Mouse (Mus musculus) adrenal gland, postnatal 4 days (tissue): Measurements from ENCODE around the gene Il6st. TPM values are rescaled to one million over a fixed set of nuclear protein-coding genes. Genes with fewer than 3 reads are reported as not detected.

Experiments used
- DNase-seq, 2 experiments: peaks; one replicate each; pipeline ENCODE4 v3.0.0; 2021 to 2022; ENCODE audit warnings: low spot score in 2 of 2, mixed read lengths in 2 of 2
- total RNA-seq, 2 experiments: library from RNA; stranded (reverse); gene quantifications; 2 replicates each; pipeline ENCODE4 v1.2.3; 2021

Gene Il6st
- total RNA-seq, 2 experiments from 2014 or later = 278 to 288 TPM

GRCm38 (mm10) chr13:112522896-112523295 lies 59.0 kb downstream of the Il6st start:
- DNase-seq = no peak

- no peak for DNase-seq
These were observed 59.6 kb downstream of the Il6st start for GRCm38 (mm10) chr13:112523346-112523970.

GRCm38 (mm10) chr13:112527186-112527585 lies 63.3 kb downstream of the Il6st start:
- no peak for DNase-seq

GRCm38 (mm10) chr13:112529893-112530292 lies 66.0 kb downstream of the Il6st start:
- peak; percentile 35 to 52 for DNase-seq

GRCm38 (mm10) chr13:112532235-112532634 lies 68.4 kb downstream of the Il6st start:
- no peak for DNase-seq

- DNase-seq = no peak
These were observed 69.7 kb downstream of the Il6st start for GRCm38 (mm10) chr13:112533556-112533955.

- DNase-seq = no peak
These were observed 72.7 kb downstream of the Il6st start for GRCm38 (mm10) chr13:112536611-112537010.

- DNase-seq = no peak
These were observed 73.2 kb downstream of the Il6st start for GRCm38 (mm10) chr13:112537065-112537464.

GRCm38 (mm10) chr13:112540616-112541015 lies 76.7 kb downstream of the Il6st start:
- no peak for DNase-seq

- DNase-seq = no peak
These were observed 77.5 kb downstream of the Il6st start for GRCm38 (mm10) chr13:112541223-112541975.

GRCm38 (mm10) chr13:112551641-112552548 lies 88.0 kb downstream of the Il6st start:
- DNase-seq = no peak

GRCm38 (mm10) chr13:112553304-112553703 lies 89.4 kb downstream of the Il6st start:
- DNase-seq = no peak

GRCm38 (mm10) chr13:112556501-112556900 lies 92.6 kb downstream of the Il6st start:
- DNase-seq = no peak

Other genes with a start within 250 kb of the Il6st start
- gene Ankrd55, start 175.6 kb upstream of the Il6st start, total RNA-seq = 1 to 10 TPM; 3.6 to 4.3 TPM
- gene Il31ra, start 130.3 kb downstream of the Il6st start, total RNA-seq = under 1 TPM; 0.48 to 0.76 TPM
- gene Ddx4, start 188.4 kb downstream of the Il6st start, total RNA-seq = 1 to 10 TPM in 1 of 2 experiments, under 1 TPM in 1; 0.79 to 1.2 TPM
- gene Slc38a9, start 196.7 kb downstream of the Il6st start, total RNA-seq = 10 to 100 TPM; 36.8 to 38.6 TPM